16 mouse cellular contexts compared by ENCODE assay signal in genomic region chr2:170632998-170633622, GRCm38 (mm10). TPM values are rescaled to one million over a fixed set of nuclear protein-coding genes. Genes with fewer than 3 reads are reported as not detected.
DNase-seq lines count a peak whose midpoint lies in the region; ATAC-seq and TF ChIP-seq lines count a peak whose summit lies in the region.
"Had no signal": no experiment of that assay in that cellular context is flagged by ENCODE, and none has a peak within 500 bp of the region (broad histone marks: within the 10 kb centered on the region; RNA-seq: fewer than 3 reads in every experiment).

No protein-coding gene starts in this region.

- H3K36me3 ChIP-seq in liver, embryonic 16.5 days (ENCODE audit: control insufficient read depth, insufficient read depth): no peaks in the 10 kb centered on the region
- no peaks in the 10 kb centered on the region for H3K36me3 ChIP-seq in liver, postnatal 0 days (replicated peaks; ENCODE audit: insufficient read depth, low read length)
- H3K36me3 ChIP-seq in embryonic facial prominence, embryonic 15.5 days: no peaks in the 10 kb centered on the region
- no peaks in the 10 kb centered on the region for H3K36me3 ChIP-seq in hindbrain, embryonic 14.5 days (replicated peaks; ENCODE audit: control insufficient read depth, insufficient read depth)
- no peaks in the 10 kb centered on the region for H3K36me3 ChIP-seq in neural tube, embryonic 13.5 days

- H3K27ac ChIP-seq in liver, embryonic 16.5 days (ENCODE audit: low read length): no peak overlapping the region
- H3K27ac ChIP-seq in liver, postnatal 0 days (ENCODE audit: low read depth): no peak overlapping the region
- H3K27ac ChIP-seq in embryonic facial prominence, embryonic 15.5 days (replicated peaks): no peak overlapping the region
- no peak overlapping the region for H3K27ac ChIP-seq in hindbrain, embryonic 14.5 days
- H3K27ac ChIP-seq in neural tube, embryonic 13.5 days (replicated peaks): no peak overlapping the region; the same call in 1 of the 2 replicates

- H3K4me1 ChIP-seq in liver, embryonic 16.5 days (ENCODE audit: control insufficient read depth, low read depth, low read length): no peaks in the 10 kb centered on the region
- H3K4me1 ChIP-seq in liver, postnatal 0 days (ENCODE audit: insufficient read depth): no peaks in the 10 kb centered on the region
- no peaks in the 10 kb centered on the region for H3K4me1 ChIP-seq in embryonic facial prominence, embryonic 15.5 days
- peaks cover 20% of the 10 kb centered on the region for H3K4me1 ChIP-seq in hindbrain, embryonic 14.5 days (replicated peaks; ENCODE audit: control insufficient read depth, insufficient read depth, low read length)
- peaks cover 43% of the 10 kb centered on the region for H3K4me1 ChIP-seq in neural tube, embryonic 13.5 days (replicated peaks)

- no peaks in the 10 kb centered on the region for H3K9me3 ChIP-seq in liver, embryonic 16.5 days (replicated peaks; ENCODE audit: control insufficient read depth, low read length)
- no peaks in the 10 kb centered on the region for H3K9me3 ChIP-seq in liver, postnatal 0 days (ENCODE audit: low read length)
- no peaks in the 10 kb centered on the region for H3K9me3 ChIP-seq in embryonic facial prominence, embryonic 15.5 days (replicated peaks)
- H3K9me3 ChIP-seq in hindbrain, embryonic 14.5 days (ENCODE audit: control insufficient read depth, low read length): no peaks in the 10 kb centered on the region
- H3K9me3 ChIP-seq in neural tube, embryonic 13.5 days: no peaks in the 10 kb centered on the region

- peak; percentile 16; the same call in 1 of the 2 replicates for ATAC-seq in liver, embryonic 16.5 days (ENCODE audit: low read depth)
- no peak for ATAC-seq in liver, postnatal 0 days
- peak; percentile 57; the same call in 1 of the 2 replicates for ATAC-seq in embryonic facial prominence, embryonic 15.5 days (ENCODE audit: insufficient number of reproducible peaks, low FRiP score, low TSS enrichment, low read depth)
- peak; percentile 55; the same call in 1 of the 2 replicates for ATAC-seq in hindbrain, embryonic 14.5 days (ENCODE audit: low FRiP score)
- 0 out of 2 replicates have a peak, but pooled peaks have one; percentile 24 for ATAC-seq in neural tube, embryonic 13.5 days (ENCODE audit: low read depth)
- ATAC-seq: forebrain, embryonic 14.5 days had no signal

- 74% methylated on average over 2 of the region's 2 CpGs for WGBS in liver, embryonic 16.5 days (ENCODE audit: insufficient replicate concordance)
- WGBS in liver, postnatal 0 days (ENCODE audit: insufficient replicate concordance): 95% methylated on average over 2 of the region's 2 CpGs
- whole genome bisulfite sequencing in embryonic facial prominence, embryonic 15.5 days: 97% methylated on average over 2 of the region's 2 CpGs
- WGBS in hindbrain, embryonic 14.5 days: 96% methylated on average over 2 of the region's 2 CpGs
- 89% methylated on average over 2 of the region's 2 CpGs for WGBS in neural tube, embryonic 13.5 days

- no peak for TF ChIP-seq CTCF in liver, postnatal 0 days (IDR thresholded peaks at IDR 0.05; ENCODE audit: low read depth)

- DNase-seq in liver, postnatal 0 days: no peak
- no peak for DNase-seq in hindbrain, embryonic 14.5 days (ENCODE audit: low spot score)
- no peak for DNase-seq in thymus, postnatal 25 days
- no peak for DNase-seq in cerebellum, adult 11 months
- DNase-seq: adrenal gland, postnatal 25 days; cerebellum, adult 11-12 months; gastrocnemius, postnatal 14 days; heart, postnatal 14 days; kidney, adult 2 months; lung, postnatal 14 days; retina, postnatal 1 day; thymus, postnatal 4 days had no signal

- no peaks in the 10 kb centered on the region for H3K27me3 ChIP-seq in liver, embryonic 16.5 days (ENCODE audit: control insufficient read depth, insufficient read depth, low read depth, low read length)
- H3K27me3 ChIP-seq in liver, postnatal 0 days (ENCODE audit: insufficient read depth, low read length): no peaks in the 10 kb centered on the region
- no peaks in the 10 kb centered on the region for H3K27me3 ChIP-seq in embryonic facial prominence, embryonic 15.5 days
- no peaks in the 10 kb centered on the region for H3K27me3 ChIP-seq in hindbrain, embryonic 14.5 days (ENCODE audit: control insufficient read depth, insufficient read depth, low read length)
- no peaks in the 10 kb centered on the region for H3K27me3 ChIP-seq in neural tube, embryonic 13.5 days

- no peak overlapping the region for H3K9ac ChIP-seq in liver, embryonic 16.5 days (ENCODE audit: low read depth, low read length)
- H3K9ac ChIP-seq in liver, postnatal 0 days (replicated peaks): no peak overlapping the region
- H3K9ac ChIP-seq in embryonic facial prominence, embryonic 15.5 days: no peak overlapping the region
- H3K9ac ChIP-seq in hindbrain, embryonic 14.5 days: no peak overlapping the region
- H3K9ac ChIP-seq in neural tube, embryonic 13.5 days: no peak overlapping the region

- H3K4me3 ChIP-seq in liver, embryonic 16.5 days (ENCODE audit: low read depth, low read length): no peak overlapping the region
- no peak overlapping the region for H3K4me3 ChIP-seq in liver, postnatal 0 days (ENCODE audit: low read depth, low read length)
- no peak overlapping the region for H3K4me3 ChIP-seq in embryonic facial prominence, embryonic 15.5 days (replicated peaks)
- no peak overlapping the region for H3K4me3 ChIP-seq in hindbrain, embryonic 14.5 days (replicated peaks; ENCODE audit: low read length)
- H3K4me3 ChIP-seq in neural tube, embryonic 13.5 days: no peak overlapping the region

- TF ChIP-seq EP300 in liver, postnatal 0 days (IDR thresholded peaks at IDR 0.05; ENCODE audit: low read depth): no peak

- no peak overlapping the region for H3K4me2 ChIP-seq in liver, embryonic 16.5 days (ENCODE audit: low read depth, low read length)
- no peak overlapping the region for H3K4me2 ChIP-seq in liver, postnatal 0 days (ENCODE audit: low read depth, low read length)
- H3K4me2 ChIP-seq in embryonic facial prominence, embryonic 15.5 days (replicated peaks): no peak overlapping the region
- no peak overlapping the region for H3K4me2 ChIP-seq in hindbrain, embryonic 14.5 days (replicated peaks)
- no peak overlapping the region for H3K4me2 ChIP-seq in neural tube, embryonic 13.5 days

RNA-seq across cellular contexts. Expression of gene 4930470P17Rik, which starts 31.3 kb away (rescaled TPM):
- not detected in 2 replicates for polyA plus RNA-seq in liver, embryonic 16.5 days (2015; fragmentation: Nextera tagmentation; extraction: Ambion mirVana)
- not detected in 2 replicates for polyA plus RNA-seq in liver, postnatal 0 days (2015; fragmentation: Nextera tagmentation; extraction: Ambion mirVana)
- not detected in 2 replicates for polyA plus RNA-seq in embryonic facial prominence, embryonic 15.5 days (2015; fragmentation: Nextera tagmentation; extraction: Ambion mirVana)
- polyA plus RNA-seq in hindbrain, embryonic 14.5 days (2014; fragmentation: Nextera tagmentation; extraction: Ambion mirVana): 0.13 and 0.14 TPM in 2 replicates
- polyA plus RNA-seq in neural tube, embryonic 13.5 days (2015; fragmentation: Nextera tagmentation; extraction: Ambion mirVana): not detected in 2 replicates
- polyA plus RNA-seq: forebrain, embryonic 14.5 days; kidney, adult 2 months had no signal
